Mouse (Mus musculus) regulatory T cell (primary cell): ENCODE measurements around the gene Mecr.
"Not testable (repeated sequence)": the region's sequence is repeated elsewhere in the genome, so short reads cannot be mapped to it uniquely, and the experiment has no call there.

Experiments used
- in situ Hi-C: fragments of 300-600 bp; cut with MboI, MseI; formaldehyde crosslinking; loops from one replicate; pipeline ENCODE4 v1.15.1; 2025; ENCODE audit warnings: high pct_unique_total_duplicates

The Mecr gene

DNA sequence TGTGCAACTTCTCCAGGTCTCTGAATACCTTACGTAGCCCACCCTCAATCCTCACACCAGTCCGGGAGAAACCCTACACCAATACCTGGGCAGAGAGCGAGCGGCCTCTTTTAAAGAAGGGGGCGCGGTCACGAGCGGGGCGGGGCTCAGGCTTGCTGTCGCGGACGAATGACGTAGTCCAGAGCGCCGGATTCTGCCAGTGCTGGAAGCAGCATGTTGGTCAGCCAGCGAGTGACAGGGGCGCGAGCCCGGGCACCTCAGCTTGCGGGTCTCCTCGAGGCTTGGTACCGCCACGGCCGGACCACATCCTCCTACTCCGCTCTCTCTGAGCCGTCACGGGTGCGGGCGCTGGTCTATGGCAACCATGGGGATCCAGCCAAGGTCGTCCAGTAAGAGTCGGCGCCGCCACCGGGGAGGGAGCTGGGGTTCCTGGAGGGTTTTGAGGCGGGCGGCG lies at the start of gene Mecr:
Mecr (plus strand) TSS at position 181 of the 454 bp plus-strand sequence.
- in situ Hi-C loops = no loop called here

DNA sequence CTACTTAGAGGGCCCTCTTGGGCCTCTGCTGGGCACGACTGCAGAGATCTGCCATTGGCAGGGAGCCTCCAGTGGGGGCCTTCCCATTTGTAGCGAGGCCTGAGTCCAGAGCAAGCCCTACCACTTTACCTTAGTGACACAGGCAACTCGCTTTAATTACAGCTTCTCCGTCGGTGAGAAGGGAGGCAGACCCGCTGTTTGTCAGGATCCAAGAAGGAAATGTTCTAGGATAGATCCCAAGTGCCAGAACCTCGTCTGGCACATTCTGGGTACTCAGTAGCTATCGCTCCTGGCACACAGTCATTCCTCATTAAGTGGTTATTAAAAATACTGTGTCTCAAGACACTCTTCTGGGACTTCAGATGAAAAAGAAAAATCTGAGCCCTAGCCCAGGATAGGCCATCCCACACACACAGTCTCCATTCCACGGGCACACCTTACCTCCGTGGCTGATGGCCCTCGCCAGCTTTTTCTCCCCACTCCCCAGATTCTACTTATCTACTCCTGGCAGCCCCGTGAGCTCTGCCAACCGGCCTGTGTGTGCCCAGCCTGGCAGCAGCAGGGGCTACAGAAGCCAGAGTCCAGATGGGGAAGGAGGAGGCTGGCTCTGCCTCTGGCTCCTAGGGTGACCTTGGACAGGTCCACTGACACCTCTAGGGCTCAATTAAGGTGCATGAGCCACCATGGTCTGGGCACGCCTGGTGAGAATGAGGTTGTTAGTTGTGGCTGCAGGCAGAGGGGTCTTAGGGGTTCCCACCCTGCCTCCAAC lies 46.8 kb upstream of the Mecr start:
- in situ Hi-C loops = no loop called here

DNA sequence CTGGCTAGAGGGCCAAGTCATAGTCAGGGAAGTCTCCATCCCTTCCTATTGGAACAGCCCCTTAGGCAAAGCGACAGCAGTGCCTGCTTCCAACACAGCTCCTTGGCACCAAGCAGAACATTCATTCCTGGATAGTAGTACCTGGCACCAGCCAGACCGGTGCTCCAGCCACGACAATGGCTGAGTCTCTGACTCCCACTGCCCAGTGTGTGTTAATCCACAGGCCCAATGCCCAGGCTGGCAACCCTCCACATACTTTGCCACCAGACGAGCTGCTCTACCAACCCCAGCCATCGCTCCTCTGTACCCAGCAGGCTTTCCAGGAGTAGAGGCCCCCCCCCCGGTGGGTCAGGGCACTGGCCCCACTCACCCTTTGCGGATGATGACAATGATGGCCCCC lies 45.8 kb upstream of the Mecr start:
- in situ Hi-C loops = no loop called here

DNA sequence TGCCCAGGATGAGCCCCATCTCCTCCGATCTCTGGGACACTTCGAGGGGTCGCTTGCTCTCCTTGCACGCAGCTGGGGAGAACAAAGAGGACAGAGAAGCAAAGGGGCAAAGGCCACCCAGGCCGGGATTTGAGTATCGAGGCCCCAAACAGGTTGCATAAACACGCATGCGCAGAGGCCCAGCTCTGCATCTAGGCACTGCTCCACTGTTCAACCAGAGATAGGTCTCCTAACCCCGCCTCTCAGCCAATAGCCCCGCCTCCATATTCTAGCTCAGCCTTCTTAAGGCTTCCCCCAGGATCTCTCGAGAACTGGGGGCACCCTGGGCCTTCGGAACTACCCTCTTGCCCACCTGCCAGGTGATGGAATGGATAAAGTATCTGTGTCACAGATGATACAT lies 45.4 kb upstream of the Mecr start:
- in situ Hi-C loops = no loop called here

DNA sequence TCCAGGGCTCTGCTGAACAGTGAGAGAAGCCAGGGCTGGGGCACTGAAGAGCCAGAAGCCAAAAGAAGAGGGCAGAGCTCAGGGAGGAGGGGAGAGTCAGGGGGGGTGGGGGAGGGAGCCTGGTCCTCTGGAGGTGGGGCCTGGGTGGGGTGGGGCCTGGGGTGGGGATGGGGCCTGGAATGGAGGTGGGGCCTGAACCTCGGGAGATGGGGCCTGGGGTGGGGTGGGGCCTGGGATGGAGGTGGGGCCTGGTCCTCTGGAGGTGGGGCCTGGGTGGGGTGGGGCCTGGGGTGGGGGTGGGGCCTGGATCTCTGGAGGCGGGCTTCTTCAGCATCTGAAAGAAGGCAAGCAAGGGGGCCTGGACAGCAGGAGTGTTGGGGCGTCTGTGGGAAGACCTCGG lies 44.3 kb upstream of the Mecr start:
- in situ Hi-C loops = no loop called here

DNA sequence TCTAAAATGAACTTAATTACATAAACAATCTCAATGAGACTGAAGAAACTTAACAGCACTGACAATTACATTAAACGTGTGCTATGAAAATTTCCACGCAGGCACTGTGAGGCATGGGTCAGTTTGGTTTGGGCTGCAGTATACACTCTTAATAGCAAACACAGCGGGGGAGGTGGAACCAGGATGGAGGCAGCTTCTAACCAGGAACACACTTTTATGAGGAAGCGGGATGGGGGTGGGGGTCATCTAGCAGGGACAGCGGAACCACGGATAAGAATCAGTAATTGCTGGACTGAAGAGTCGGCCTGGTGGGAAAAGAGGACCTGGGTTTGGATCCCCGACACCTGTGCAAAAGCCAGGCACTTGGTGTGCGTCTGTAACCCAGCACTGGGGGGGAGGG lies 39.4 kb upstream of the Mecr start:
- in situ Hi-C loops = no loop called here

DNA sequence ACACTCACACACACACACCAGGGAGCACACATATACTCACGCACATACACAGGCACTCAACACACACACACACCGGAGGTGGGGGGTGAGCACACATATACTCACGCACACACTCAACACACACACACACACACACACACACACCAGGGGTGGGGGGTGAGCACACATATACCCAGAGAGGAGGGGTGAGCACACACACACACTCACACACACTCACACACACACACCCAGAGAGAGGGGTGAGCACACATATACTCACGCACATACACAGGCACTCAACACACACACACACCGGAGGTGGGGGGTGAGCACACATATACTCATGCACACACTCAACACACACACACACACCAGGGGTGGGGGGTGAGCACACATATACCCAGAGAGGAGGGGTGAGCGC lies 38.5 kb upstream of the Mecr start:
- in situ Hi-C loops = not testable (repeated sequence)

DNA sequence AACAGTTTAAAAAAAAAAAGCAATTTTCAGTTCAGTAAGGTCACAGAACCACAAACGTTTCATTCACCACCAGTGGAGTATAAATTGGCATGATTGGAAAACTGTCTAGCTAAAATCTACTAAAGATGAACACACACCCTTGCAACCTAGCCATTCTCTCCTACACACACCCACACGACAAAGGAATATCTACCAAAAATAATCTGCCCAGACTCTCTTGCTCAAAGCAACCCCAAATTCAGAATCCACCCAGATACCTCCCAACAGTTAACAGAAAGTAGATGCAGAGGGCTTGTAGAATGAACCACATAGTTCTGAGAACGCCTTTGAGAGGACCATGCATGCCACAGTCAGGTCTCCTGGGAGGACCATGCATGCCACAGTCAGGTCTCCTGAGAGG lies 38.0 kb upstream of the Mecr start:
- in situ Hi-C loops = no loop called here

DNA sequence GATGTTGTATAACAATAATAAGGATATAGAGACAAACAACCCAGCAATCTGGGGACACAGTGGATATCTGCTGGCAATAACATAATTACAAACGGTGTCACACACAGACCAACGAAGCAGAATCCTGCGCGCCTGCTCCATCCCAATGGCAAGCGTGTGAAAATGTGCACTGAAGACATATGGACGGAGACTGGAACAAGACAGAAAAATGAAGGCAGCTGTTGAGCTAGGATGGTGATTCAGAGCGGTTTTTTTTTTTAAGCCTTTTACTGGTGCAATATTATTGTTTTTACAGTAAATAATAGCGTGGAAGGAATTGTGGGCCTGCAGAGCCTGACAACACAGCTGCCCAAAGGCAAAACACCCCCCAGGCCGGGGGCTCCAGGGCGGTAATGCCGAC lies 30.8 kb upstream of the Mecr start:
- in situ Hi-C loops = no loop called here

DNA sequence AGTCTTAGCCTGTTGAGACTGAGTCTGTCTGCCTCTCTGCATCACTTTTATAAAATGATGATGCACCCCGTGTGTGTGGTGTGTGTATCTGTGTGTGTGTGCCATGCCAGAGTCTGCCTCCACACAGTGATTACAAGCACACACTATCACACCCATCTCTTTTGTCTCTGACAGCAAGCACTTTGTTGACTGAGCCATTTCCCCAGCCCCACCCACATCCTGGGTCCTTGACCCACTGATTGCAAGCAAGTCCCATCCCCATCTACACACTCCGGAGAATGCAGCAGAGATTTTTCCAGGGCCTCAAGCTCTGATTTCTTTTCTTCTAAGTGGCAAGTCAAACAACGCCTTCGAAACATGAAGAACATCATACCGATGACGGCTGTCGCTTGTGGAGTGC lies 29.5 kb upstream of the Mecr start:
- in situ Hi-C loops = no loop called here

DNA sequence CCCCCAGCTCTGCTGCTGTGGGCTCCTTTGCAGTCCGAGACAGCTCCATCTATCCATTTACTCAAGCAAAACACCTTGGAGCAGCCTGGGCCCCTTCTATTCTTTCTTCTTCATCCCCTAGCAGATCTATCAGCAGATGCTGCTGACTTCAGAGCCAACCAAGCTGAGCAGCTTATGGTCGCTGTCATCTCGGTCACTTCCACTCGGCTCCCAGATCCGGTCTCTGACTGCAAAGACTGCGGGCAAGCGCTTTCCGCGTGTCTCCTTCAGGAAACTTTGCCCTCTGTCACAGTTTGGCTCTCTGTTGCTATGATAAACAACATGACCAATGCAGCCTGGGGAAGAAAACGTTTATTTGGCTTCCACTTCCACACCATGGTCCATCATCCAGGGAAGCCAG lies 28.4 kb upstream of the Mecr start:
- in situ Hi-C loops = no loop called here

DNA sequence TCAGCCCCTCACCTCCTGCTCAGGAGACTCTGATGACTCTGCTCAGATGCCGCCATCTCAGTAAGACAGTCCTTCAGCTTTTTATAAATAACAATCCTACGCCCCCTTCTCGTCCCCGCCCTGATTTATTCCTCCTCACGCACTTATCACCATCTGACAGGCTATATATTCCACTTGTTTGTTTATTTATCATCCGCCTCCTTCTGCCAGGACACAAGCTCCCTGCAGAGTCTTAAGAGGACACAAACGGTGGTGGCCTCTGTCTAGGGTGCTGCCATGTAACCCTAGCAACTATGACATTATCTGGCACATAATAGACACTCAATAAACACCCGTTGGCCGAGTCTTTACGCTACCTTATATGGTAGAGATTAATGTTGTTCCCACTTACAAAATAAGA lies 27.5 kb upstream of the Mecr start:
- in situ Hi-C loops = no loop called here

DNA sequence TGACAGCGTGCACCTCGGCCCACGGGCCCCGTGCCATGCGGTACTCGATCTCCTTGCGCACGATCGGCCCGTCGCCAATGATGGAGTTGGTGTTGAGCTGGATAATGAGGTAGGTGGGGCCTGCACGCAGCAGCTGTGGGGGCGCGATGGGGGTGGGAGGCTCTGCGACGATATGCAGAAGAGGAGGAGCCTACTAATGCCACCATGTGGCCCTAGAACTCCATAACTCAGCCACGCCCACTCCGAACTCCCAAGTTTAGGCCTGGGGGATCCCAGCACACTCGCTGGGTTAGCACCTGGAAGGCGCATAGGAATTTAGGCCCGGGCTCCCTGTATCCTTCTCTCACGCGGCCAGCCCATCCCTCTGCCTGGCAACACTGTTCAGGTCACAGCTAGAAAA lies 24.3 kb upstream of the Mecr start:
- in situ Hi-C loops = no loop called here

DNA sequence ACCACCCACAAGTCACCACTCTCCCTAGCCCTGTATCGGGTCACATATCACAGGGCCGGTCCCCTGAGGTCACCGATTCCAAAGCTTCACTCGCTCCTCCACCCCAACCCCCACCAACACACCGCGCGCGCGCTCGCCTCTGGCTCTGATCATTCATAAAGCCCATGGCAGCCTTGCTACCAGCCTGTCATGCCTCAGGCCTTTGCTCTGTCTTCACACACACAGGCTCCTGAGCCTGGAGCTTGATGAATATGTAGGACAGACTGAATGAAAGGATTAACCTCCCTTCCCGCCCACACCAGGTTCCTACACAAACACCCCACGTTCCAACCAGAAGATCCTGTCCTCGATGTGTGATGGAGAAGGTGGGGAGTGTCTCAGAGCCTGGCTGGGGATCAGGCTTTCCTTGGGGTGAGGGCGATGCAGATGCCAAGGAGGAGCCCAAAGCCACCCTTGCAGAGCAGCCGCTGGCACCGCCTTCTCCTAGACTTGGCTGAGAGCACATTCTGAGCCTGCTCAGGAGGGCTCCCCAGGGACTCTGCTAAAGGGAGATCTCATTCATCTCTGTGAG lies 22.0 kb upstream of the Mecr start:
- in situ Hi-C loops = no loop called here

DNA sequence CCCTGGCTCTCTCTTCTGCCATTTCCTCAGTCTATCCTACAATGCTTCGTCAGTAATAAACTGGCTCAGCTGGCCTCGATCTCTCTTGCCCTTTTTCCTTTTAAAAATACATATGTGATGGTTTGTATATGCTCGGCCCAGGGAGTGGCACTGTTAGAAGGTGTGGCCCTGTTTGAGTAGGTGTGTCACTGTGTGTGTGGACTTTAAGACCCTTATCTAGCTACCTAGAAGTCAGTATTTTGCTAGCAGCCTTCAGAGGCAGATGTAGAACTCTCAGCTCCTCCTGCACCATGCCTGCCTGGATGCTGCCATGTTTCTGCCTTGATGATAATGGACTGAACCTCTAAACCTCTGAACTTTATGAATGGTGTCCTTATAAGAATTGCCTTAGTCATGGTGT lies 20.7 kb upstream of the Mecr start:
- in situ Hi-C loops = no loop called here

DNA sequence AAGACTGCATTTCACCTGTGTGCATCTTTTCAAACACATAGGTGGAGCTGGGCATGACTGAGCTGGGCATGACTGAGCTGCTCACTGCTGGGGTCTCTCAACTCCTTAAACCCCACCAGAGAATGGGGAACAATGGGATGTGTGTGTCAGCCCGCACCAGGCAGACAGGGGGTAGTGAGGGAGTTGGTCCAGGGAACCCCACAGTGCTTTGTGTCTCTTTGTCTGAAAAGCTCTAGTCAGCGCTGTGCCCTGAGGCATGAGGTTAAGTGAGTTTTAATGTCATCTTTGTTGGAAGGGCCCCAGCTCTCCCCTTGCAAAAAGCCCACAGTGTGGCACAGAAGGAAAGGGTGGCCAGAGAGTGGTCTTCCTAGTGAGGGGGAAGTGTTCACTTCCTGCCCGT lies 18.3 kb upstream of the Mecr start:
- in situ Hi-C loops = no loop called here

DNA sequence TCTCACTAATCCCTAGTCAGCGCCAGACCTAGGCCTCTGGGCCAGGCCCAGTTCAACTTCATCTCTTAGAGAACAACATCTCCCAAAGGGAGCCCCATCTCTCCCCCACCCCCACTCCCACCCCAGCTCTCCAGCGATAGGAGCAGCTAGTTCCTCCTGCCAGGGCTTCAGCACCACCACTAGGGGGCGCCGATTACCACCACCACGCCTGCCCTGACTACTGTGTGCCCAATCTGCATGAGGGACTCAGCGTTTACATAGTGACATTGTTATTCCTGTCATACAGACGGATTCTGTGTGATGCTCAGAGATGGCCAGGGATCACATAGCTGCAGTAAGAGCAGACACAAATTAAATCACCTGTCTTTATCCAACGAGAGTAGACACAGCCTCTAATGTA lies 17.4 kb upstream of the Mecr start:
- in situ Hi-C loops = no loop called here

DNA sequence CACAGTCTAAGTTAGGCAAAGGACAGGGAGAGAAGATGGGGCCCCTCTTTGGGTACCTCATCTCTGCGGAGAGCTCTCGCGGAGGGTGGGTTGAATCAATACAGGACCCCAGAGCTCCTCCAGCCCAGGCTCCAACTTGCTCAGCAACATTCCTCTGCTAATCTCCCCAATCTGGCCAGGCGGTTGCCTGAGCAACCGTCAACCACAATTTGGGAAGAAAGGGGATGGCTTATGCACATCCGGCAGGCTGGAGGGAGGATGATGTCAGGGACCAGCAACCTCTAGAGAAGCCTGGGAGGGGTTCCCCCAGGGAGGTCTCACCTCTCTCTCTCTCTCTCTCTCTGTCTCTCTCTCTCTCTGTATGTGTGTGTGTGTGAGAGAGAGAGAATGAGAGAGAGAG lies 16.4 kb upstream of the Mecr start:
- in situ Hi-C loops = no loop called here

DNA sequence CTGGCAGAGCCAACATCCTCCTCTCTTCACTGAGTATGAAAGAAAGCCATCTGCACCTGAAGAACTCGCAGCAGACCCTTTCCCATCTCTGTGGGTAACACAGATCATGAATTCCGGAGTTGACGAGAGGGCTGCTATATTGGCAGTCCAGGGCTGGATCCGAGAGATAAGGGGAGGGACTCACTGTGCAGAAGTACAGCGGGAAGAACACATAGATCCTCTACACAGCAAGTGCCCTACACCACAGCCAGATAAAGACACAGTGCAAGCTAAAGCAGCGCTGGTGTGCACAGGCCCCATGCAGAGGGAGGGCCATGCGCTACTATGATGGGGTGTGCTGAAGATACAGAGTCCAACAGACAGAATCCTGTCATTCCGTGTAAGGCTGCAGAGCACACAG lies 14.1 kb upstream of the Mecr start:
- in situ Hi-C loops = no loop called here

DNA sequence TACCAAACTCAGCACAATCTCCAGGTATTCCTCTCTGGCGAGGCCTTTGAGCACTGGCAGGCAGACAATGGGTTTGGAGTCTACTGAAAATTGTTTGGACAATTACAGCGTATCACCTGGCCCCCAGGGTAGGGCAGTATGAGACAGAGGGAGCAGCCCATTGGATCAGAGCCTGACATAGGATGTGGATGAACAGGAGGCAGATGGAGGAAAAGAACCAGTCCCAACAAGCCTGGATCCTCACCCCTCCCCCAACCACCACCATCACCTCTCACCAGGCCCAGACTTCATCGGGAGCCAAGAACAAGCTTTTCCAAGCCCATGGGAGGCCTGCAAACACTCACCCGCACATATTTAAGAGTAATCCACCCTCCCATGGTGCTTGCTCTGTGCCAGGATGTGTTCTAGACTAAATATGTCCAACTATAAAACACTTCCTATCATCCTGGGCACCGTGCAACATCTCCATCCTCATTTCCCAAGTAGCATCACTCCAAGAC lies 11.7 kb upstream of the Mecr start:
- in situ Hi-C loops = loop anchor here (10.0 kb wide), 2 partner anchors 867 to 1307 kb away; no protein-coding TSS in a partner anchor

DNA sequence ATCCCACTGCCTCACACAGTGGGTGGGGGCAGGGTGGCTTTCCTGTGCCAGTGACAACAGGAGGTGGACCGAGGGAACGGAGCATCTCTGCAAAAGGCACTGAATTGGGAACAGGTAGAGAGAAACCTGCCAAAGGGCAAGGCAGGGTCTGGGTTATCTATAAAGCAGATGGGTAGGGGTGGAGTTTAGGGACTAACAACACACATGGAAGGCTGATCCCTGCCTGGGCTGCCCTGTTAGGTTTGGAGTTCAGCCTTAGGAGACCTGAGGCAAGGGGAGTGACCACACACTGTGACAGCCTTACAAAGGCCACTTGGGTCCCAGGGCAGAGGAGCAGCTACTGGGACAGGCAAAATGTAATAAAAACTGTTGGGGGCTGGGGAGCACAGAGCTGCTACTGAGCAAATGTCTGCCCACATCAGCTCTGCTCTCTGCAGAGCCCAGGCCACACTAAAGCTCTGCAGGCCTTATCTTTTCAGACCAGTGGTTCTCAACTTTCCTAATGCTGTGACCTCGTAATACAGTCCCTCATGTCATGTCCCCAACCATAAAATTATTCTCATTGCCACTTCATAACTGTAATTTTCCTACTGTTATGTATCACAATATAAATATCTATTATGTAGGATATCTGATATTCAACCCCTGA lies 10.4 kb upstream of the Mecr start:
- in situ Hi-C loops = loop anchor here (10.0 kb wide), 2 partner anchors 868 to 1308 kb away; no protein-coding TSS in a partner anchor

DNA sequence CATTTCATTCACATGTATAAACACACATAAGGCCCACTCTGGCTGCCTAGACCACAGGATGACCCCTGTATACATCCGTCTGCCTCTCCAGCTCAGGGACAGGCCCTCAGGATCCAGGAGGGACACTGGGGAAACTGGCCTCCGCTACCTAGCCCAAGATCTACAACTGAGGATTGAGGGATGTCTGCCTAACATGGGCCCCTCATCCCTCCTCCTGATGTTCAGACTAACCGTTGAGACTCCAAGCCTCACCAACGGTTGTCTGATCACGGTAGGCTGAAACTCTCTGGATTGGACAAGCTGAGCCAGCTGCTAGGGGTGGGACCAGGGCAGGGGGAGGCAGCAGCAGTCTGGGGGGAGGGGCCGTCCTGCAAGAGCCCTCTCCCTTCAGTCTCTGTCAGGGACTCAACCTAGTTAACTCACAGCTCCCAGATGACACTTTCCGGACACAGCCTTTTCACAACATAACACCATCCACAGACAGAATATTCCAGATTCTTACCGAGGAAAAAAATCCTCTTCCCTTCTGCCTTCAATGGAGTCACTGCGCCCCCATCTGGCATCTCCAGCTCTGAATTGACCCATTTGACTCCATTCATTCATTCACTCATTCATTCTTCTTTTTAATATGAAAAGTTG lies 9.2 kb upstream of the Mecr start:
- in situ Hi-C loops = loop anchor here (10.0 kb wide), 2 partner anchors 869 to 1309 kb away; no protein-coding TSS in a partner anchor
